Mouse (Mus musculus): ENCODE measurements around the gene R3hdm4.

The R3hdm4 gene

DNA sequence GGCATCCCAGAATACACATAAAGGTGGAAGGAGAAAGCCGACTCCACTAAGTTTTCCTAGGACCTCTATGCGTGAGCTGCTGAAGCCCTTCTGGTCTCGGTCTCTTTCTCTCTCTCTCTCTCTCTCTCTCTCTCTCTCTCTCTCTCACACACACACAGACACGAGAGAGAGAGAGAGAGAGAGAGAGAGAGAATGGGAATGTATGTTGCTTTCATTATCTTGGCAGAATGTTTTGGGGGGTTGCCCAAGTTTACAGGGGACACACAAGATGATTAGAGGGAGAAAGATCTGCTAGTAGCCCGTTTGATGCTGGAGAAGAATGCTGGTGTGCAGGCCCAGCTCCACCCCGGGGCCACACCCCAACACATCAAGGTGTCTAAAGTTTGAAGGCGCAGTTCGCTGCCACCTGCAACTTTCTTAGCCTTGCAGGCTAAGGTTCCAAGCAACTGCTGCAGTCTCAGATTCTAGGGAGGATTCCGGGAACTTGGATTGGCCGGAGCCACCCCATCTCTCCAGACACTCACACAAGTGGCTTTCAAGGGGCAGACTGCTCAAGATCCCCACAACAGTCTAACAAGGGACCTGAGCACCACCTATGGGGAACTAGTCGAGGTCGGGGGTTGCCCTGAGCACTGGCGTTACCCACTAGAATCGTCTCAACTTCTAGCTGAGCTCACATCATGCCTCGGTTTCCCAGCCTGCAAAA lies 4.9 kb upstream of the R3hdm4 start:
- DNase-seq (ENCODE audit: low spot score in 2 of 2) = peak in 1 of 2 experiments; percentile 62

DNA sequence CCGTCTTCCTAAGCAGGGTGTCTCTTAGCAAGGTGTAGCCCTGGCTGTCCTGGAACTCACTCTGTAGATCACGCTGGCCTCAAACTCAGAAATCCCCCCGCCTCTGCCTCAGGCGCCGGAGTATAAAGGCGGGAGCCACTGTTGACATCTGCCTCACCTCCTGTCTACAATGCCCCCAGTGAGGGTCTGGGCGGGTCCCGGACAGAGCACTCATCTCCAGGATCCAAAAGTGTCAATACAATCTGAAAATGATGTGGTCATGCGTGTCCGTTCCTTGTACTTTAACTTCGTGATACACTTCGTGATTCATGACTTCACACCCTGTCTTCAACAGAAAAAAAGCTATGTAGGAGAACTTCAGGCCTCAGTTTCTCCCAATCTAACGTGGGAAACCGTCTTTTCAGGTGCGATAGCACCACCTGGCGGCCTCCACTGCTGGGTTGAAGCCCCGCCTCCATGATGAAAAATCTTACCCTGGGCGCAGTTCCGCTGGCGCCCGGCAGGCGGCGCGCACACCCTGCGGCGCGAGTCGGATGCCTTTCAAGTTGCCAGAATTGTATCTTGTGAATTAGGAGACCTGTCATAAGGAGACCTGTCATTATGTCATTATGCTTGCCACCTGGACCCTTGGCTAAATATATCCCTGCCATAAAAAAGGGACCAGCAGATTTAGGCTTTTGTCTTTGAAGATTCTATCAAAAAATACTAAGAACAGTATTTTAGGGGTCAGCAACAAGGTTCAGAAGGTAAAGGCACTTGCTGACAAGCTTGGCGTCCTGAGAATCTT lies 4.2 kb upstream of the R3hdm4 start:
- DNase-seq (ENCODE audit: low spot score in 2 of 2) = peak; percentile 86 to 93

DNA sequence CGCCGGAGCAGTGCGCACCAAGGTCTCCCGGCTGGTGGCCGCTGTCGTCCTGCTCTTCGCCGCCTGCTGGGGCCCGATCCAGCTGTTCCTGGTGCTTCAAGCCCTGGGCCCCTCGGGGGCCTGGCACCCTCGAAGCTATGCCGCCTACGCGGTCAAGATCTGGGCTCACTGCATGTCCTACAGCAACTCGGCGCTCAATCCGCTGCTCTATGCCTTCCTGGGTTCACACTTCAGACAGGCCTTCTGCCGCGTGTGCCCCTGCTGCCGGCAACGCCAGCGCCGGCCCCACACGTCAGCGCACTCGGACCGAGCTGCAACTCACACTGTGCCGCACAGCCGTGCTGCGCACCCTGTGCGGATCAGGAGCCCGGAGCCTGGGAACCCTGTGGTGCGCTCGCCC lies 564 bp upstream of the R3hdm4 start:
- no peak for DNase-seq (ENCODE audit: low spot score in 2 of 2)

DNA sequence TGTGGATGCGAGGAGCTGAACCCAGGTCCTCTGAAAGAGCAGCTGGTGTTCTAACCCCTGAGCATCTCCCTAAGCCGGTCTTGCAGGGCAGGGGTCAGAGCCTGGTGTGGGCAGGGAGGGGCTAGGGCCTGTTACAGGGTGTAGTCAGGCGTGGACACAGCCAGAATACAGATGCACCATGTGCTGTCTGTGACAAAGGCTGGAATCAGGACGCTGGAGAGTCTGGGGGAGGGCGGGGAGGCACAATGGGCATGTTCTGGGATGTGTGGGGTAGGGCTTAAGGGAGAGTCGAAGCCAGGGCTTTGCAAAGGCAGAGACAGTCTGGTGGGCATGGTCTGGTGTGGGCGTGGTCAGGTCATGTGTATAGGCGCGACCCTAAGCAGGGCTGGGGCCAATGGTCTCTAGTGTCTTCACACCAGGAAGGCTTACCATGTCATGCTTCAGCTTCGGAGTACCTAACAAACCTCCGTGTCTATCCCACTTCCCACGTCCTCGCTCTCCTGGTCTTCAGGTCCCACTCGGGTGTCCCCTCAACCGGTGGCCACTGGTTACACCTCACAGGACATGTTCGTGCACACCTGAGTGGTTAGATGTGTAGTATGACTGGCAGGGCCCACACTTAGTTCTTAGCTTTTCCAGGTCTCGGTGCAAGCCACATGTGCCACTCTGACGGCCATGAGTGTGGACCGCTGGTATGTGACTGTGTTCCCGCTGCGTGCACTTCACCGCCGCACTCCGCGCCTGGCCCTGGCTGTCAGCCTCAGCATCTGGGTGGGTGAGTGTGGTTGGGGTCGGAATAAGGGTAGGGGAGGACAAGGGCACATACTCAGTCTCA lies 735 bp downstream of the R3hdm4 start:
- no peak for DNase-seq (ENCODE audit: low spot score in 2 of 2)

DNA sequence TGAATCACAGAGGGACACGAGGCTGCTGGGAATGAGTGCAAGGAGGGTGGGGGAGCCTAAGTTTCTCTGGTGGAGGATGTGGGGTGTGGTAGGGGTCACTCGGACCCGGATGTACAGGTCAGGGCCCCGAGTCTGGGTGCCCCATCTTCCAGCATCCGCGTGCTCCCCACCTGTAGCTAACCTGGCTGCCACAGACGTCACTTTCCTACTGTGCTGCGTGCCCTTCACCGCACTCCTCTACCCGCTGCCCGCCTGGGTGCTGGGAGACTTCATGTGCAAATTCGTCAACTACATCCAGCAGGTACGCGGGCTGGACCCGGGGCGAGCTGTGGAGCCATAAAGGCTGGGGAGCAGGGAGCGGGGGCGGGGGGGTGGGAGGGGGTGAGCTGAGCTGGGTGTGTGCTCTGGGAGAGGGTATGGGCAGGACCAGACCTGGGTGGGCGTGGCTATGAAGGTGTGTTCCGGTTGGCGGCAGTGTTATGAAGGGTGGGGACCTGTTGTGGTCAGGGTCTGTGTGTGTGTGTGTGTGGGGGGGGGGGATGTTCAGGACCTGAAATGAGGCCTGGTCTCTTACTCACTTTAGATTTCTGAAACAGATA lies 1.7 kb downstream of the R3hdm4 start:
- DNase-seq (ENCODE audit: low spot score in 2 of 2) = no peak

DNA sequence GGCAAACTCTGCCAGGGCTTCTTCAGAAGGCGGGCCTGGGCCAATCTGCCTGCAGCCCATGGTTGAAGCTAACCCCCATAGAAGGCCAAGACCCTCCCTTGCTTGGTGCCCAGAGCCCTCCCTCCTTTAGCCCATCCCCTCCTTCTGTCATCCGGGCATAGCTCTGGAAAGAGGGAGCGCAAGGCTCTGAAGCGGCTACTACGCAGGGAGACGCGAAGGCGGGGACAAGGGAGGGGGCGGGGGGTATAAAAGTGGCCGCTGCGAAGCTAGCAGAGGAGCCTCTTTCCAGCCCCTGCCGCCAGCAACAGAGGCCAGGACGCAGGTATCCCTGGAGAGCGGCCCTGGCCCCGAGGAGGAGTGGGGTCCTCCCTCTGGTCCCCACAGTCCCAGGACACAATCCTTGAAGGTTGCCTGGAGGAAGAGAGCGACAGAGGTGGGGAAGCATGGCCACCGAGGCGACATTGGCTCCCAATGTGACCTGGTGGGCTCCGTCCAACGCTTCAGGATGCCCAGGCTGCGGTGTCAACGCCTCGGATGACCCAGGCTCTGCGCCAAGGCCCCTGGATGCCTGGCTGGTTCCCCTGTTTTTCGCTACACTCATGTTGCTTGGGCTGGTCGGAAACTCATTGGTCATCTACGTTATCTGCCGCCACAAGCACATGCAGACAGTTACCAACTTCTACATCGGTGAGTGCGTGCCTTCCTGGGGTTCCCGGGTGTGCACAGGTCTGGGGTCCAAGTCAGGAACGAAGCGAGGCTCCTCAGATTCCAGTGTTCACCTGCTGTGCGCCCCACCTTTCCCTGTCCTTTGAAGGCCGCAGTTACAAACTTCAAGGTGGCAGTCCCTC lies 2.6 kb downstream of the R3hdm4 start:
- no peak for DNase-seq (ENCODE audit: low spot score in 2 of 2)

DNA sequence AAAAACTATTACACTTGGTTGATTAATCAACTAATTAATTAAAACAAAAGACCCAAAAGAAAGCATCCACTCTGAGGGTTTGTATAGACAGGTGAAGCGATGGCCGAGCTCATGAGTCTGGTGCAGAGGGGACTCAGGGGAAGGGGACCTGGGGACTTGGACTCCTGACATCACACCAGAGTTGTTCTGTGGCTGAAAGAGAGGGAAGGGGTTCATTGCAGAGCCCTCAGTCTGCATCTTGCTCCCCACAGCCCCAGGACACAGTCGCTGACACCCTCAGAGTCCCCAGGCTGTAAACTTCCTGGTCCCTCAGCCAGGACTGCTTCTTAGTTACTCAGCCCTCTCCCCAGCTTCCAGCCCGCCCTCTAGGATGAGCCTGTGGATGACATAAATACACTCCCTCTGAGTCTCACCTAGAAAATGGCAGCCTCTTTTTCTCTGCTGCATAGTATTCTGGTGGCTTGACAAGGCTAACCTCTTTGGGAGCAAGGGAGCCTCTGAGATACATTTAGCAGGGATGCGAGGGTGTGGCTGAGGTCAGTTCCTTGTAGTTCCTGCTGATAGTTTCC lies 3.4 kb downstream of the R3hdm4 start:
- no peak for DNase-seq (ENCODE audit: low spot score in 2 of 2)

DNA sequence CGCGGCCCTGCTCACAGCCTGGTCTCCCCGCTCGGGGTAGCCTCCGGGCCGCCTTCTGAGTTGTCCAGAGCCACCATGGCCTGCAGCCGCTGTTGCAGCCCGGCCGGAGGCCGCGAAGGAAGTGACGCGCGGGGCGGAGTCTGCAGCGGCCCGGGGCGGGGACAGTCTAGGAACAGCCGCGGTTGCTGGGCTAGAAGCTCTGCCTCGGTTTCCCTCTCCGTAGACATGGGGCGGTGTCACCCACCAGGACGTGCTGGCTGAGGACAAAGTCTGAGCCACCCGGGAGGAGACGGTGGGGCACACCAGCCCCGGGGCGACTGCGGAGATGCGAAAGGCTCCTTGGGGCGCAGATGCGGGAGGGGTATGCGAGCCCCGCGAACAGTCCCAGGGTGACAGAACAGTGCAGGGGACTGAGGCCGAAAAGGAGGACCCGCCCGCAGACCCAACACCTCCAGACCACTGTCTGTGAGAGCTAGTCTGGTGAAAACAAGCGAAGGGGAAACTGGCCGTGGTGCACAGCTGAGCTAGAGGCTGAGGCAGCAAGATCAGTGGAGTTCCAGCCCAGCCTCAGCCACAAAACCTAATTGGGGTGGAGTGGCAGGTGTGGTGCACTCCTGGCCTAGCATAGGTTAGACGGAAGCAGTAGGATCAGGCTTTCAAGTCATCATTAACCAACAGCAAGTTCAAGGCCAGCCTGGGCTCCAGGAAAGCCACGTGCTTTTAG lies 4.0 kb downstream of the R3hdm4 start, which contains the start of gene Kiss1r:
Gene Kiss1r (plus strand): TSS at position 164 of the 724 bp plus-strand sequence.
- DNase-seq (ENCODE audit: low spot score in 2 of 2) = peak; percentile 85 to 87

DNA sequence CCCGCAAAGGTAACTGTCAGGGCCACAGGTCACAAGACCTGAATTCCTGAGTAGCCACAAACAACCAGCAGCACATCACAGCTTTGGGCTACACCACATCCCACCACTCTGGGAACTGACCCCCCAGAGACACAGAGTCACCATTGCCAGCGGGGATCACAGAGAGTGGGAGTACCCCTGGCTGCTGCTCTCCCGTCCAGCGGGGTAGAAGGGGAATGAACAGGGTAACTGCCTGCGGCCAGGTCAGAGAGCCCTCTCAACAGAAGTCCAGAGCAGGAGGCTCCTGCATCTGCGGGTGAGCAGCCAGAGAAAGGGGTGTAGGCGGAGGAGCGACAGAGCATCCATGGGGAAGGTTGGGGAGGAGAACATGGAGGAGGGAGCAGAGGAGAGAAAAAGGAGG lies 4.9 kb downstream of the R3hdm4 start:
- DNase-seq (ENCODE audit: low spot score in 2 of 2) = no peak

DNA sequence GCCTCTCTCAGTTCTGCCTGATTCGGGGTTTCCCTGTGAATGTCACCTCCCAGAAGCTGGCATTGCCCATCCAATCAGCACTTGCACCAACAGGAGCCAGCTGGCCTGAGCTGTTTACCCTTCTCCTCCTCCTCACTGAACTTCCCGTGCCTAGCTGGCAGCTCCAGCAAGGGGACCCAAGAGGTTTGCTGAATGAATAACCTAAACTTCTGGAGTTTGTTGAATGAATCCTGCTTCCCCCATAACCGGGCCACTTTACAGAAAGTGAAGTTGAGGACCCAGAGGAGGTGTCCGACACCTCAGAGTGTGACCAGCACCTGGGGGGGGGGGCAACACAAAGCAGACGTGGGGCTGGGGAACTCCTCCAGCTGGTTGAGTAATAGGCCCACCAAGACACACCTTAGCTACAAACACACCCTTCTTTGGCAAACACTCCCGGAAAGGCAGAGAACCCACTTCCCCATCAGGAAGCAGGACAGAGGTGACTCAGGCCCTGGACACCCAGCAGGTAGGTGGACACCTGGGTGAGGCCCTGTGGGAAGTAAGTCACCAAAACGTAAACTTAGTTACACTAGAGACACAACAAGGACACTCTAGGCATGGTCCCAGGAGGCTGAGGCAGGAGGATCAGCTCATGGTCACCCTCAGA lies 5.9 kb downstream of the R3hdm4 start:
- no peak for DNase-seq (ENCODE audit: low spot score in 2 of 2)

DNA sequence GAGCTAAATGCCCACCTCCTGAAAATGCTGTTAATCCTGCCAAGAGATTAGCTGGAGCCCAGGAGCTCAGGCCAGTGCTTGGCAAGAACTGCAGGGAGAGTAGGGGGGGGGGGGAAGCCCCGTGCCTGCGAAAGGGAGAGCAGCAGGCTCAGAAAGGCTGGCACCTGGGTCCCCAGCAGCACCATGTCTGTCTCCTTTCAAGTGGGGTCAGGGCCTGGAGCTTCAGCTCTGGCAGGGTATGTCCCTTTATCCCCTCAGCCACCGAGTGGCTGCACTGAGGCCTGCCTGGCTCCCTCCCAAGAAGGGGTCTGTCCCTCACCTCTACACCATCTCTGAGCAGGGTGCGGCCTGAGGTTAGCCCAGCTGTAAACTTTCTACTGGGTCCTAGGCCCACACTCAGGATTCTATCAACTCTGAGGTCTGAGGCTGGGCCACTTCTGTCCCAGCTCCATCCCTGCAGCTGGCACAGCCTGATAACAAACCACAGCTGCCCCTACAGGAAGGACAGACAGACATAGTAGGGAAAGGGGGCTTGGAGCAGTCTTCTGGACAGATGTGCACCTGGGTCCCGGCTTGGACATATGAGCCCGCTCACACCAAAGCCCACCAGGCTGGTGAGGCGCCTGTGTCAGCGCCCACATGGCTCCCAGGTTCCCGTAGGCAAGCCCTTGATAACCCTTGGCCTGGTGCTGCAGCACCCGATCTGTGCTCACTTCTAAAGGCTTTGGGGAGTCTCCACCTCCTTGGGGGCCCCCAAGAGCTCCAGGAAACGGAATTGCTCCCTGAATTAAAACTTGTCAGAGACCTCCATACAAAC lies 6.7 kb downstream of the R3hdm4 start:
- DNase-seq (ENCODE audit: low spot score in 2 of 2) = no peak

DNA sequence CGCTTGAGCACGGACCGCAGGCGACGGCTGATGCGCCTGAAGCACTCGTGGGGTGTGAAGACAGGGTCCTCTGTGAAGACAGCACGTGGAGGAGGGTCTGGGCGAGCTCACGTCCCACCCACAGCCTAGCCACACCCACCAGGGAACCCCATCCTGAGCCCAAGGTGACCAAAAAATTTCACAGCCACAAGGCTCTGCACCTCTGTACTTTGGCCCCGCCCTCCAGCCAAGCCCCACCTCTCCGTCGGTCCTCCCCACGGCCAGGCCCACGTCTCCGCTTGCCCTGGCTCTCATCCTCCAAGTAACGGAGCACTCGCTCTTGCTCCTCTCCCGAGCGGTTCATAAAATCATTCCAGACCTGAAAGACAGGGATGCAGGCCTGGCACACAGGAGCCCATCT lies 8.6 kb downstream of the R3hdm4 start:
- DNase-seq (ENCODE audit: low spot score in 2 of 2) = no peak

DNA sequence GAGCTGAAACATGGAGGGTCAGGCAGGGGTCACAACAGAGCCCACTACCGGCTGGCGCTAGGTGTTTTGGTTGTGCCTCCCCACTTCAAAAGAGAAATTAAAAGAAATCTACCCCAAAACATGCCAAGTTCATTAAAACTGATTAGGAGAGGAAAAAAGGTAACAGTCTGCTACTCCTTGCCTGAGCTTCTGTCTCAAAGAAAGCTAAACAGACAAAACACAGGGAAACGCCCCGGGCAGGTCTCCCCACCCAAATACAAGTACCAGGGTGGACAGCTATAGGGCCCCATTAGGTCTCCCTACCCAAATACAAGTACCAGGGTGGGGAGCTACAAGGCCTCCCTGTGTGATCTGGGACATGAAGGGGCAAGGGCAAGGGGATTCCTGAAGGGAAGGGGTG lies 10.5 kb downstream of the R3hdm4 start, which contains the start of gene Gm26602:
Gene Gm26602 (plus strand): TSS at position 301 of the 400 bp plus-strand sequence.
- no peak for DNase-seq (ENCODE audit: low spot score in 2 of 2)

DNA sequence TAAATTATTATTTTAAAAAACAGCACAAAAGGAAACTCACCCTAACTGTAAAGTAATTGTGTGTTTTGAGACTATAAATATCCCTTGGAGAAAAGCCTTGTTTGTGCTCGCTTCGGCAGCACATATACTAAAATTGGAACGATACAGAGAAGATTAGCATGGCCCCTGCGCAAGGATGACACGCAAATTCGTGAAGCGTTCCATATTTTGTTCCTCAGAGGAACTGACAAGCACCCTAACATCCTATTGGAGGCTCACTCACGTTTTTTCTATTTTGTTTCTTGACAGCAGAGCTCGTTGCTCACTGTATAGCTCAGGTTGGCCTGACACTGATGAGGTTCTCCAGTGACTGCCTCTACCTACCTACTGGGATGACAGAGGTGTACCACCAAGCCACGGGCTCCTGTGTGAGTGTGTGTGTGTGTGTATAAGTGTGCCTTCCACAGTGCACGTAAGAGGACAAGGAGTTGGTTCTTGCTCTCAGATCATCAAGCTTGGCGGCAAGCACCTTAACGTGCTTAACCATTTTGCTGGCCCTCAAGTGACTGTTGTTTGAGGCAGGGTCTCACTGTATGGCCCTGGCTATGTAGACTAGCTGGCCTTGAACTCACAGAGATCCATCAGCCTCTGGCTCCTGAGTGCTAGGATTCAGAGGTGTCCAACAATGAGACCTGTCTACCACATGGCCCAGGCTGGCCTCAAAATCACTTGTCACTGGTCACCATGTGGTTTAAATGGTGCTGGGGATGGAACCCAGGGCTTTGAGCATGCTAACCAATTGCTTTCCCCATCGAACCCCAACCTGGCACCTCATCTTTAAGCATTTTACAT lies 11.7 kb downstream of the R3hdm4 start:
- DNase-seq (ENCODE audit: low spot score in 2 of 2) = peak; percentile 47 to 62

DNA sequence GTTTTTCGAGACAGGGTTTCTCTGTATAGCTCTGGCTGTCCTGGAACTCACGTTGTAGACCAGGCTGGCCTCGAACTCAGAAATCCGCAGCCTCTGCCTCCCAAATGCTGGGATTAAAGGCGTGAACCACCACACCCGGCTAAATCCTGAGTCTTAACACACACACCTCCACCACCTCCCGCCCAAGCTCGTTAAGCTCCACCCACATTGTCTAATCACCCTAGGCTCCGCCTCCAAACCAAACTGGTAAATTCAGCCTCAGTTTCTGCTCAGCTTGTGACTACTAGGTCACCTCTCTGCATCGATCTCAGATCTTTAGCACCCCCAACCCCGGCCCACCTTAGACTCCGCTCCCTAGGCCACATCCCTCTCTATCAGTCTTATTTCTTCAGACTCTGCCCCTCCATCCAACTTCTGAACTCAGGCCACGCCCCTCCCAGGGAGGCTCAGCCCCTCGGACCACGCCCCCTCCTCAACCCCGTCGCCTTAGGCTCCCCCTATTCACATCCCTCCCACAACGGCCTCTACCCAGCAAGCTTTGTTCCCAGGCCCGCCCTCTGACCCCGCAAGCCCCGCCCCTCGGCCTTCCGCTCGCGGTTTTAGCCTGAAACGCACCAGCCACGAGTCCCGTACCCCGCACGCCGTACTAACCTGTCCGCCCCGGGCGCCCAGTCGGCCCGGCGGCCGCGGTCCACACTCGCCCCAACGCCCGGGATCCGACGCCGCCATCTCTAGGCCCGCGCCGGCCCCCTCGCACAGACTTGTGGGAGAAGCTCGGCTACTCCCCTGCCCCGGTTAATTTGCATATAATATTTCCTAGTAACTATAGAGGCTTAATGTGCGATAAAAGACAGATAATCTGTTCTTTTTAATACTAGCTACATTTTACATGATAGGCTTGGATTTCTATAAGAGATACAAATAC lies 12.6 kb downstream of the R3hdm4 start, which contains the start of gene Med16:
Gene Med16 (minus strand): TSS at position 757 of the 925 bp plus-strand sequence.
- DNase-seq (ENCODE audit: low spot score in 2 of 2) = peak; percentile 96

DNA sequence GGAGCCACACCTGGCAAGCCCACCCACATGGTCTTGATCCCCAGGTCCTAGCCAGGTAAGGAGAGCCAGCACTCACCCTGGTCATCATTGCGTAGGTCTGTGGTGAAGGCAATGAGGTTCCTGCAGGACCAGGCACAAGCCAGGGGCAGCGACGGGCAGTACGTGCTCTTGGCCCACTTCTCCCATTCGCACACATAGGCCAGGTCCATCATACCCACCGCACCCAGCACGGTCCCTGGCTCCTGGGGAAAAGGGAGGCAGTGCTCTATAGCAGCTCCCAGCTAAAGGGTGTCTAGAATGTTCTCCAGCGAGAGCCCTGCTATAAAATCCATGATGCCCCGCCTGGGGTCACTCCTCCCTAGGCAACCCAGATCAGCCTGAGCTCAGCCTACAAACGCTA lies 13.6 kb downstream of the R3hdm4 start:
- DNase-seq (ENCODE audit: low spot score in 2 of 2) = no peak
